Mouse (Mus musculus): ENCODE data around the gene Tex11.

DNA sequence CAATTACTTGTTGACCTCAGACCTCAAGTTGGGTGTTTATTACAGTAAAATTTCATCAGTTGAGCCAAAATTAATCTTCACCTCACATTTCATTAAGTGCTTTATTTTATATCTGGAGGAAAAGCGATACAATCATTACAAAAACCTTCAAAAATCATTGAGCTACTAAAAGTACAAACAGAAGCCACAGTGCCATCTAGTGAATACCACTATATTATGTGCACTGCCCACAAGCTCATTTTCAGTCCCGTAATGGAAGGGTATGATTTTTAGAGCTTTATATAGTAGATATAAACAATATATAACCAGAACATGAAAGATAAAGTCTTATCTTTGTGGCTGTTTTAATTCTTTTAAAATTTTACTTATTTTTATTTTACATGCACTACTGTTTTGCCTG, 115.8 kb downstream of the Tex11 start:
- TF ChIP-seq CTCF (conservative IDR thresholded peaks at IDR 0.05; ENCODE audit: low read length): 0 out of 2 replicates have a peak, but pooled peaks have one; percentile 6
- no peak for TF ChIP-seq POU5F1 (IDR thresholded peaks at IDR 0.05; ENCODE audit: borderline replicate concordance, low read length)
- TF ChIP-seq NANOG (IDR thresholded peaks at IDR 0.05; ENCODE audit: borderline replicate concordance, low read length): no peak

Measured in E14TG2a.4 (cell line).